18 mouse cellular contexts compared by ENCODE assay signal in the genomic region with DNA sequence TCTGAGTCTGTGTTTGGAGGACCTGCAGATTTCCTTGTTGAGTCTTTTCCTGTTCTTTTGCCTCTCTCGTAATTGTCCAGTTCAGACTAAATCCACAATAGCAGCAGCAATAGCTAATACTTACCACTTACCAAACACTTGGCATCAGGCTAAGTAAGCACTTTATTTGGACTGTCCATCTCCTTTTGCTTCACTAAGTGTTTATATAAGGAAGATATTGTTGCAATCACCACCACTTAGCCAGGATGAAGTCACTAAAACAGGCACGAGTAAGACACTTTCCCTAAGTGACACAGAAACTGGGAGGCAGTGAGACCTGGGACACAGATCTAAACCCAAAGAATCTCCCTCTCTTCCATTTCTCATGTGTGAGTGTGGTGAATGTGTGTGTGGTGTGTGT.
"Had no signal": no experiment of that assay in that cellular context is flagged by ENCODE, and none has a peak within 500 bp of the region (broad histone marks: within the 10 kb centered on the region; RNA-seq: fewer than 3 reads in every experiment).

No protein-coding gene starts in this region.

- H3K9me3 ChIP-seq: liver, embryonic 13.5 days; liver, embryonic 15.5 days; midbrain, embryonic 10.5 days; midbrain, embryonic 12.5 days; neural tube, embryonic 13.5 days; neural tube, embryonic 15.5 days; stomach, embryonic 15.5 days had no signal

- H3K27ac ChIP-seq: liver, embryonic 13.5 days; liver, embryonic 15.5 days; midbrain, embryonic 10.5 days; midbrain, embryonic 12.5 days; neural tube, embryonic 13.5 days; neural tube, embryonic 15.5 days; stomach, embryonic 15.5 days; stomach, postnatal 0 days had no signal

- H3K4me3 ChIP-seq: liver, embryonic 13.5 days; liver, embryonic 15.5 days; midbrain, embryonic 10.5 days; midbrain, embryonic 12.5 days; myocyte; neural tube, embryonic 13.5 days; neural tube, embryonic 15.5 days; stomach, embryonic 15.5 days had no signal

- H3K4me2 ChIP-seq: liver, embryonic 11.5 days; liver, embryonic 13.5 days; liver, embryonic 15.5 days; lung, embryonic 14.5 days; midbrain, embryonic 12.5 days; neural tube, embryonic 13.5 days; neural tube, embryonic 15.5 days; stomach, embryonic 15.5 days had no signal

- H3K4me1 ChIP-seq: midbrain, embryonic 10.5 days; midbrain, embryonic 12.5 days; neural tube, embryonic 13.5 days; neural tube, embryonic 15.5 days; stomach, embryonic 15.5 days had no signal

- H3K27me3 ChIP-seq: liver, embryonic 13.5 days; liver, embryonic 15.5 days; neural tube, embryonic 13.5 days; neural tube, embryonic 15.5 days; stomach, embryonic 15.5 days had no signal

- ATAC-seq: liver, postnatal 0 days; midbrain, embryonic 16.5 days had no signal

- H3K9ac ChIP-seq: liver, embryonic 13.5 days; liver, embryonic 15.5 days; liver, postnatal 0 days; lung, embryonic 14.5 days; midbrain, embryonic 12.5 days; neural tube, embryonic 13.5 days; neural tube, embryonic 15.5 days; stomach, embryonic 15.5 days had no signal

- H3K36me3 ChIP-seq: liver, embryonic 13.5 days; liver, embryonic 15.5 days; midbrain, embryonic 10.5 days; midbrain, embryonic 12.5 days; neural tube, embryonic 13.5 days; neural tube, embryonic 15.5 days; stomach, embryonic 15.5 days had no signal

- DNase-seq: liver, embryonic 13.5 days; liver, postnatal 0 days; lung, embryonic 14.5 days; midbrain, embryonic 14.5 days; right cerebral cortex, postnatal 14 days; thymus, adult 18-20 months; thymus, postnatal 14 days; thymus, postnatal 36 days had no signal
